Mouse (Mus musculus) limb, embryonic 13.5 days (tissue): Measurements from ENCODE around the gene Calcoco1. TPM values are rescaled to one million over a fixed set of nuclear protein-coding genes. Genes with fewer than 3 reads are reported as not detected.
A peak's percentile ranks its signal among the peaks of the same experiment; 100 is the strongest.

Source experiments
- microRNA counts: library from miRNA; unstranded; fragments of <30 nt; microRNA quantifications from one replicate; lab custom pipeline; 2016
- microRNA-seq: library from miRNA; unstranded; fragments of <30 nt; microRNA quantifications from one replicate; pipeline ENCODE4, GENCODE M21; 2016
- polyA plus RNA-seq: library from polyadenylated mRNA; unstranded; fragments of >200 nt; fragmentation: Nextera tagmentation; extraction: Ambion mirVana; gene quantifications from 2 replicates; pipeline ENCODE4 v1.2.1, GENCODE M21; 2015

Gene Calcoco1
- polyA plus RNA-seq, 1 experiment from 2014 or later = 58.3 TPM

MicroRNAs encoded within 50 kb of the gene (microRNA counts, 519-probe panel; counts per million panel counts)
- microRNA mmu-miR-688 (lab: Ali Mortazavi, UCI) = 1,211 counts per million, percentile 11 among the panel's probes with 10 or more counts

Small RNA genes within 50 kb of the gene (microRNA-seq; reads per million reads assigned to microRNA genes)
- gene Mir688 = not detected

Other genes with a start within 250 kb of the Calcoco1 start
- gene Gm10337, start 218.5 kb downstream of the Calcoco1 start, polyA plus RNA-seq = 2.5 and 7.5 TPM in 2 replicates
- gene Map3k12, start 205.1 kb downstream of the Calcoco1 start, polyA plus RNA-seq = 22.4 and 24.5 TPM in 2 replicates
- 101 and 107 TPM in 2 replicates for gene Tarbp2, start 204.0 kb downstream of the Calcoco1 start, polyA plus RNA-seq
- gene Npff, start 197.2 kb downstream of the Calcoco1 start, polyA plus RNA-seq = 2.9 and 3.4 TPM in 2 replicates
- gene Gm28047, start 97.1 kb downstream of the Calcoco1 start, polyA plus RNA-seq = not detected in 2 replicates
- 47.2 and 51.0 TPM in 2 replicates for gene Atf7, start 96.7 kb downstream of the Calcoco1 start, polyA plus RNA-seq
- gene Atp5g2, start 49.8 kb downstream of the Calcoco1 start, polyA plus RNA-seq = 54.7 and 65.5 TPM in 2 replicates
- gene Hoxc13, start 198.9 kb upstream of the Calcoco1 start, polyA plus RNA-seq = 2.9 and 3.8 TPM in 2 replicates
- gene Hoxc12, start 214.6 kb upstream of the Calcoco1 start, polyA plus RNA-seq = 2.8 and 3.1 TPM in 2 replicates
- gene Hoxc11, start 232.2 kb upstream of the Calcoco1 start, polyA plus RNA-seq = 2.1 and 2.6 TPM in 2 replicates
- 11.0 and 11.3 TPM in 2 replicates for gene Hoxc10, start 244.6 kb upstream of the Calcoco1 start, polyA plus RNA-seq
- gene Hoxc5, start 245.3 kb upstream of the Calcoco1 start, polyA plus RNA-seq = 5.2 and 6.7 TPM in 2 replicates